Mouse (Mus musculus): Measurements from ENCODE around the gene Dhps. TPM values are rescaled to one million over a fixed set of nuclear protein-coding genes. Genes with fewer than 3 reads are reported as not detected.

The Dhps gene
- total RNA-seq (2014; rRNA removed), result 66.3 and 77.1 TPM in 2 replicates
- polyA plus RNA-seq (2015; fragmentation: Nextera tagmentation; extraction: Ambion mirVana), result 128 and 129 TPM in 2 replicates

GRCm38 (mm10) chr8:85071514-85072281 lies at the start of gene Dhps:
Dhps (plus strand) TSS chr8:85071757.
- H3K36me3 ChIP-seq (ENCODE audit: insufficient read depth, low read length), result peaks cover 40% of the 10 kb centered on the region
- under 1% methylated on average over 66 of the region's 68 CpGs for whole genome bisulfite sequencing

GRCm38 (mm10) chr8:85023846-85024245 lies 47.7 kb upstream of the Dhps start:
- ATAC-seq (ENCODE audit: low FRiP score) (no peak), DNase-seq (ENCODE audit: low spot score) (no peak)
- no peak for TF ChIP-seq CTCF (IDR thresholded peaks at IDR 0.05)
- Histone ChIP-seq H3K4me3 (ENCODE audit: low read depth, low read length) (peak overlapping the region; percentile 98; the same call in 1 of the 2 replicates), H3K9ac (replicated peaks; ENCODE audit: low read length, poor library complexity, severe bottlenecking) (no peak overlapping the region), H3K27me3 (ENCODE audit: insufficient read depth, low read length) (no peaks in the 10 kb centered on the region), H3K9me3 (ENCODE audit: low read length) (no peaks in the 10 kb centered on the region), H3K4me1 (ENCODE audit: insufficient read depth, low read length) (peaks cover 11% of the 10 kb centered on the region), H3K27ac (ENCODE audit: low read depth, low read length) (no peak overlapping the region), H3K4me2 (ENCODE audit: low read depth, low read length, poor library complexity, severe bottlenecking) (peak overlapping the region; percentile 92; the same call in 1 of the 2 replicates), H3K36me3 (ENCODE audit: insufficient read depth, low read length) (peaks cover 22% of the 10 kb centered on the region)
- WGBS, result 99% methylated on average over 3 of the region's 3 CpGs

More at GRCm38 (mm10) chr8:85071514-85072281, at the start of gene Dhps:
- Histone ChIP-seq H3K27me3 (ENCODE audit: insufficient read depth, low read length) (no peaks in the 10 kb centered on the region), H3K4me1 (ENCODE audit: insufficient read depth, low read length) (no peaks in the 10 kb centered on the region), H3K9me3 (ENCODE audit: low read length) (no peaks in the 10 kb centered on the region), H3K4me3 (ENCODE audit: low read depth, low read length) (peak within 1 kb of the TSS; percentile 92), H3K27ac (ENCODE audit: low read depth, low read length) (peak within 1 kb of the TSS; percentile 91), H3K9ac (replicated peaks; ENCODE audit: low read length, poor library complexity, severe bottlenecking) (peak within 1 kb of the TSS; percentile 92), H3K4me2 (ENCODE audit: low read depth, low read length, poor library complexity, severe bottlenecking) (peak within 1 kb of the TSS; percentile 47)
- DNase-seq (ENCODE audit: low spot score) (peak; percentile 96), ATAC-seq (ENCODE audit: low FRiP score) (peak; percentile 90)
- TF ChIP-seq CTCF (IDR thresholded peaks at IDR 0.05), result peak; percentile 36

DNA sequence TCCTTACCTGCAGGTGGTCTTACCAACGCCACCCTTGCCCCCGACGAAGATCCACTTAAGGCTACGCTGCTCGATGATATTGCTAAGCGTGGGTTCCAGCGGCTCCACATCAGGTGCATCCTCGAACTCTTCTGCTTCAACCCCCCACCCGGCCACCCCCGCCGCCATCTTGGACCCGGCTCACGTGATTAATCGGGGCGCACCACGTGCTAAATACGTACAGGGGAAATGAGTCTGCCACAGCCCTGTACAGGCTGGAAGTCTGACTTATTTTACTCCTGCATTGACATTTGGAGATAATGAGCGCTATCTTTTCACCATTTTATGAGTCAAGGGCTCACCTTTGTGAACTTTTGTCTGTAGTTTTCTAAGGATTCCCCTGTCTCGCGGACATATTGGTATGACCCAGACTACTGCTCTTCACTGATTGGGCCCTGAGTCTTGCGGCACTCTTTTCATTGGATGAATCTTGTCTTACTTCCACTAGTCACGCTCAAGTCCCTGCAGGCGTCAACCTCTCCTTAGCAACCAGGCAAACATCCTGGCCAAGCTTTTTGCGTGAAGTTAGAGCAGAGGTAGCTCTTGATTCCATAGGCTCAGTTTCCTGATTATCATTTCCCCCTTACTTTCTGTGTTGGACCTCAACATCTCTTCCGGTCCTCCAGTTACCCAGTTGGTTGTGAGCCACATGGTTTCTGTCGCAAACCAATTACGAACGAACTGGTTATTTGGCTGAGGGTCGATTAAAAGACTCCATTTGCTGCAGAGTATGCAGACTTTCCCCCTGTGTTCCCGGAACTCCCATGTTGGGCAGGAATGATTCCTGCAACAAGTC lies 46.2 kb upstream of the Dhps start, which contains the start of gene Asna1:
Gene Asna1, minus strand, starts transcription at position 184 of the 835 bp plus-strand sequence.
- DNase-seq (ENCODE audit: low spot score) (peak; percentile 96), ATAC-seq (ENCODE audit: low FRiP score) (peak; percentile 90)
- Histone ChIP-seq H3K4me3 (ENCODE audit: low read depth, low read length) (peak within 1 kb of the TSS; percentile 98), H3K27me3 (ENCODE audit: insufficient read depth, low read length) (no peaks in the 10 kb centered on the region), H3K27ac (ENCODE audit: low read depth, low read length) (peak within 1 kb of the TSS; percentile 59; the same call in 1 of the 2 replicates), H3K9me3 (ENCODE audit: low read length) (no peaks in the 10 kb centered on the region), H3K9ac (replicated peaks; ENCODE audit: low read length, poor library complexity, severe bottlenecking) (peak within 1 kb of the TSS; percentile 77), H3K4me2 (ENCODE audit: low read depth, low read length, poor library complexity, severe bottlenecking) (peak within 1 kb of the TSS; percentile 92), H3K36me3 (ENCODE audit: insufficient read depth, low read length) (peaks cover 15% of the 10 kb centered on the region), H3K4me1 (ENCODE audit: insufficient read depth, low read length) (peaks cover 11% of the 10 kb centered on the region)
- no peak for TF ChIP-seq CTCF (IDR thresholded peaks at IDR 0.05)
- 8% methylated on average over 30 of the region's 30 CpGs for WGBS

GRCm38 (mm10) chr8:85026670-85027515 lies 44.7 kb upstream of the Dhps start, which contains the start of gene Trir:
Trir (plus strand) TSS chr8:85026823.
- peak within 1 kb of the TSS; percentile 98 for H3K4me3 ChIP-seq (ENCODE audit: low read depth, low read length)
- peak within 1 kb of the TSS; percentile 99 for H3K9ac ChIP-seq (replicated peaks; ENCODE audit: low read length, poor library complexity, severe bottlenecking)
- H3K4me1 ChIP-seq (ENCODE audit: insufficient read depth, low read length), result peaks cover 11% of the 10 kb centered on the region
- peak within 1 kb of the TSS; percentile 94 for H3K27ac ChIP-seq (ENCODE audit: low read depth, low read length)
- peak; percentile 74 for ATAC-seq (ENCODE audit: low FRiP score)
- peak within 1 kb of the TSS; percentile 92 for H3K4me2 ChIP-seq (ENCODE audit: low read depth, low read length, poor library complexity, severe bottlenecking)
- DNase-seq (ENCODE audit: low spot score), result peak; percentile 98
- H3K27me3 ChIP-seq (ENCODE audit: insufficient read depth, low read length), result no peaks in the 10 kb centered on the region
- under 1% methylated on average over 70 of the region's 75 CpGs for WGBS
- no peak for TF ChIP-seq CTCF (IDR thresholded peaks at IDR 0.05)
- H3K36me3 ChIP-seq (ENCODE audit: insufficient read depth, low read length), result peaks cover 27% of the 10 kb centered on the region
- H3K9me3 ChIP-seq (ENCODE audit: low read length), result no peaks in the 10 kb centered on the region

- no peak for TF ChIP-seq CTCF (IDR thresholded peaks at IDR 0.05)
- WGBS, result 1% methylated on average over 13 of the region's 13 CpGs
- peak overlapping the region; percentile 94 for H3K27ac ChIP-seq (ENCODE audit: low read depth, low read length)
- no peaks in the 10 kb centered on the region for H3K9me3 ChIP-seq (ENCODE audit: low read length)
- ATAC-seq (ENCODE audit: low FRiP score) (no peak), DNase-seq (ENCODE audit: low spot score) (no peak)
- H3K27me3 ChIP-seq (ENCODE audit: insufficient read depth, low read length), result no peaks in the 10 kb centered on the region
- H3K4me1 ChIP-seq (ENCODE audit: insufficient read depth, low read length), result peaks cover 11% of the 10 kb centered on the region
- peak overlapping the region; percentile 98 for H3K4me3 ChIP-seq (ENCODE audit: low read depth, low read length)
- peak overlapping the region; percentile 92 for H3K4me2 ChIP-seq (ENCODE audit: low read depth, low read length, poor library complexity, severe bottlenecking)
- peaks cover 26% of the 10 kb centered on the region for H3K36me3 ChIP-seq (ENCODE audit: insufficient read depth, low read length)
- peak overlapping the region; percentile 99 for H3K9ac ChIP-seq (replicated peaks; ENCODE audit: low read length, poor library complexity, severe bottlenecking)
Observed at GRCm38 (mm10) chr8:85027516-85027855, 44.1 kb upstream of the Dhps start.
